In genomic region chr5:138186950-138187638, GRCm38 (mm10) we compare ENCODE assay signal across 8 mouse cellular contexts. TPM values are rescaled to one million over a fixed set of nuclear protein-coding genes. Genes with fewer than 3 reads are reported as not detected.
A peak's percentile ranks its signal among the peaks of the same experiment; 100 is the strongest.
DNase-seq lines count a peak whose midpoint lies in the region; ATAC-seq and TF ChIP-seq lines count a peak whose summit lies in the region.

Gene Taf6 (minus strand): TSS chr5:138187451.
Gene Cnpy4 (plus strand): TSS chr5:138187485.

- peak; percentile 88 for DNase-seq in ES-CJ7 (ENCODE audit: low read depth, low spot score)
- peak; percentile 83 for DNase-seq in cerebellum, adult 11 months
- DNase-seq in forebrain, embryonic 14.5 days (ENCODE audit: low spot score): peak; percentile 95
- DNase-seq in heart, postnatal 14 days: peak; percentile 84 to 87
- peak; percentile 64 for DNase-seq in large intestine, adult 2 months (ENCODE audit: low read depth, low spot score)
- peak; percentile 89 for DNase-seq in liver, postnatal 0 days
- DNase-seq in telencephalon, adult 2 months (ENCODE audit: low read depth, low spot score): peak; percentile 86

- H3K36me3 ChIP-seq in forebrain, embryonic 14.5 days (ENCODE audit: control insufficient read depth, insufficient read depth, low read length): peaks cover 40% of the 10 kb centered on the region
- H3K36me3 ChIP-seq in liver, postnatal 0 days (replicated peaks; ENCODE audit: insufficient read depth, low read length): peaks cover 20% of the 10 kb centered on the region
- peaks cover 44% of the 10 kb centered on the region for H3K36me3 ChIP-seq in neural tube, embryonic 13.5 days

- H3K4me3 ChIP-seq in forebrain, embryonic 14.5 days (ENCODE audit: low read depth, low read length): peak within 1 kb of the TSS; percentile 56
- H3K4me3 ChIP-seq in liver, postnatal 0 days (ENCODE audit: low read depth, low read length): peak within 1 kb of the TSS; percentile 96
- H3K4me3 ChIP-seq in neural tube, embryonic 13.5 days: peak within 1 kb of the TSS; percentile 81

- H3K4me2 ChIP-seq in forebrain, embryonic 14.5 days (ENCODE audit: low read length): peak within 1 kb of the TSS; percentile 85
- H3K4me2 ChIP-seq in liver, postnatal 0 days (ENCODE audit: low read depth, low read length): peak within 1 kb of the TSS; percentile 94
- H3K4me2 ChIP-seq in neural tube, embryonic 13.5 days: peak within 1 kb of the TSS; percentile 80

- peaks cover 6% of the 10 kb centered on the region; the same call in 1 of the 2 replicates for H3K4me1 ChIP-seq in forebrain, embryonic 14.5 days (ENCODE audit: control insufficient read depth, insufficient read depth, low read length)
- H3K4me1 ChIP-seq in liver, postnatal 0 days (ENCODE audit: insufficient read depth): peaks cover 16% of the 10 kb centered on the region
- peaks cover 24% of the 10 kb centered on the region for H3K4me1 ChIP-seq in neural tube, embryonic 13.5 days (replicated peaks)

- peak within 1 kb of the TSS; percentile 85 for H3K9ac ChIP-seq in forebrain, embryonic 14.5 days (ENCODE audit: low read length)
- peak within 1 kb of the TSS; percentile 94 for H3K9ac ChIP-seq in liver, postnatal 0 days (replicated peaks)
- peak within 1 kb of the TSS; percentile 88 for H3K9ac ChIP-seq in neural tube, embryonic 13.5 days

- no peak for TF ChIP-seq CTCF in liver, postnatal 0 days (IDR thresholded peaks at IDR 0.05; ENCODE audit: low read depth)

- H3K9me3 ChIP-seq in forebrain, embryonic 14.5 days (replicated peaks; ENCODE audit: control insufficient read depth, low read length): no peaks in the 10 kb centered on the region
- H3K9me3 ChIP-seq in liver, postnatal 0 days (ENCODE audit: low read length): no peaks in the 10 kb centered on the region
- no peaks in the 10 kb centered on the region for H3K9me3 ChIP-seq in neural tube, embryonic 13.5 days

- intact Hi-C loops in heart, postnatal 14 days (cut with DNase I): loop anchor here (5.0 kb wide), 1 partner anchor 1065 kb away; the partner anchor contains the start of gene Get4

- H3K27ac ChIP-seq in forebrain, embryonic 14.5 days (ENCODE audit: low read depth, low read length): peak within 1 kb of the TSS; percentile 36; the same call in 1 of the 2 replicates
- H3K27ac ChIP-seq in liver, postnatal 0 days (ENCODE audit: low read depth): peak within 1 kb of the TSS; percentile 70
- peak within 1 kb of the TSS; percentile 81 for H3K27ac ChIP-seq in neural tube, embryonic 13.5 days (replicated peaks)

- under 1% methylated on average over 31 of the region's 31 CpGs for WGBS in forebrain, embryonic 14.5 days
- under 1% methylated on average over 31 of the region's 31 CpGs for WGBS in large intestine, adult 2 months
- WGBS in liver, postnatal 0 days (ENCODE audit: insufficient replicate concordance): under 1% methylated on average over 31 of the region's 31 CpGs
- WGBS in neural tube, embryonic 13.5 days: under 1% methylated on average over 31 of the region's 31 CpGs

- no peaks in the 10 kb centered on the region for H3K27me3 ChIP-seq in forebrain, embryonic 14.5 days (replicated peaks; ENCODE audit: control insufficient read depth, insufficient read depth, low read length)
- no peaks in the 10 kb centered on the region for H3K27me3 ChIP-seq in liver, postnatal 0 days (ENCODE audit: insufficient read depth, low read length)
- no peaks in the 10 kb centered on the region for H3K27me3 ChIP-seq in neural tube, embryonic 13.5 days

- peak; percentile 89 for ATAC-seq in forebrain, embryonic 14.5 days
- peak; percentile 91 for ATAC-seq in liver, postnatal 0 days
- ATAC-seq in neural tube, embryonic 13.5 days (ENCODE audit: low read depth): peak; percentile 83

- TF ChIP-seq EP300 in liver, postnatal 0 days (IDR thresholded peaks at IDR 0.05; ENCODE audit: low read depth): peak; percentile 100

RNA-seq across cellular contexts. Expression of gene Taf6, which starts in this region (rescaled TPM):
- polyA plus RNA-seq in forebrain, embryonic 14.5 days (2014; fragmentation: Nextera tagmentation; extraction: Ambion mirVana): 95.4 and 96.5 TPM in 2 replicates
- total RNA-seq in heart, postnatal 14 days (2021): 10 to 100 TPM; 25.3 to 28.4 TPM
- 41.6 and 47.7 TPM in 2 replicates for polyA plus RNA-seq in large intestine, adult 2 months (2012; rRNA removed)
- polyA plus RNA-seq in liver, postnatal 0 days (2015; fragmentation: Nextera tagmentation; extraction: Ambion mirVana): 17.3 and 20.6 TPM in 2 replicates
- polyA plus RNA-seq in neural tube, embryonic 13.5 days (2015; fragmentation: Nextera tagmentation; extraction: Ambion mirVana): 81.7 and 85.6 TPM in 2 replicates

RNA-seq across cellular contexts. Expression of gene Cnpy4, which starts in this region (rescaled TPM):
- polyA plus RNA-seq in forebrain, embryonic 14.5 days (2014; fragmentation: Nextera tagmentation; extraction: Ambion mirVana): 36.4 and 37.1 TPM in 2 replicates
- 1 to 10 TPM; 6.8 to 7.1 TPM for total RNA-seq in heart, postnatal 14 days (2021)
- 4.0 and 4.2 TPM in 2 replicates for polyA plus RNA-seq in large intestine, adult 2 months (2012; rRNA removed)
- 6.7 and 7.5 TPM in 2 replicates for polyA plus RNA-seq in liver, postnatal 0 days (2015; fragmentation: Nextera tagmentation; extraction: Ambion mirVana)
- 34.0 and 37.3 TPM in 2 replicates for polyA plus RNA-seq in neural tube, embryonic 13.5 days (2015; fragmentation: Nextera tagmentation; extraction: Ambion mirVana)

Comparison
In these comparisons a context has a peak if more than half of its experiments do, and no peak if none do; other contexts are left out.
1. Peak in every context shown above with its lines: DNase-seq, ATAC-seq, H3K4me3 ChIP-seq and H3K27ac ChIP-seq.